Mouse (Mus musculus) monocyte, adult 5-6 weeks (primary cell): ENCODE data around the gene Rims4. TPM values are rescaled to one million over a fixed set of nuclear protein-coding genes. Genes with fewer than 3 reads are reported as not detected.
A peak's percentile ranks its signal among the peaks of the same experiment; 100 is the strongest.

Experiments used
- ATAC-seq: fragments of 153-309, 156-312 bp; replicated peaks from 2 replicates; pipeline ENCODE4 v1.8.0; 2017; ENCODE audit warnings: mild to moderate bottlenecking; ENCODE audit not compliant: low TSS enrichment, insufficient number of reproducible peaks, severe bottlenecking, poor library complexity, low FRiP score
- total RNA-seq: library from RNA; stranded (forward); fragments of 200-1000, 200-491, 200-594 nt; gene quantifications from 3 replicates; pipeline ENCODE4 v1.2.3, GENCODE M21; 2017

Gene Rims4
- total RNA-seq, 1 experiment from 2014 or later: not detected

DNA sequence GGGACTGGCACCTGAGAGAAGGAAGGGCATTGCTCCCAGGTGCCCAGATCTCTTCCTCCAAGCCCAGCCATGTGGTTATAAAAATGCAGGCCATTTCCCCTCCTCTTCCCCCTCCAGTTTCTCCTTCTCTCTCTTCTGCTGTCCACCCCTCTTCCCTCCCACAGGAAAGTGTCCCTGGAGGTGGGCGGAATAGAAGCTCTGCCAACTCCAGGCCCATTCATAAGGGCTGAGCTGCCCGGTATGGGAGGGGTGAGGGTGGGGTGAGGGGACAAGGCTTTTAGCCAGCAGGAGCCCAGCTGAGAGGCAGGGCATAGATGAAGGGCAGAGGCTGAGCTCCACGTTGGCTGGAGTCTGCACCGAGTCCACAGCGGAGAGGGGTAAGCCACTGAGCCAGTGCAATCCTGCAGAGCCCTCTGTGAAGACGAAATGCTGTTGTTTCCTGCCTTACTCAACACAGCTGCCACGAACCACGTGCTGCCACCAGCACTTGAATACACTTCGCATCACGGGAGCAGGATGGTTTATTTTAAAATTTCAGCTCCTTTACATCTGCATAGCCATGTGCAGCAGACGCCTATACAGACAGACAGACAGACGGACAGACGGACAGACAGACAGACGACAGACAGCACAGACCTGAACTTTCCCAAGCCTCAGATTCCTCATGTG is 41.5 kb downstream of the Rims4 start:
- no peak for ATAC-seq

DNA sequence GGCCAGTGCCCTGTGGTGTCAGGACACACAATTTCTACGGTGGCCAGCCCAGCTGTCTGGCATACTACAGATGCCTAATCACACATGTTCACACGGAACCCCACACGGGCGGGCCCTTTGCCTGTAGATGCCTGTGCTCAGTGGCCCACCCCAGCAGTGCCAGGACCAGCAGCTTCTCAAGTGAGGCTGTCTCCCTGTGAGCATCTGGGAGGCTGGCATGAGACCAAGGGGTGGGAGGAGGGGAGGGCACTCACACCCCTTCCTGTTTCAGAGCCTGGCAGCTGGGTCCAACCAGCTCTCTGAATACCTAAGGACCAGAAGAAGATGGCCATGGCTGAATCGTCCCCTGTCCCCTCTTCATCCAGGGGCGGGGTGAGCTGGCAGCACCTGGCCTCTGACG is 43.0 kb downstream of the Rims4 start:
- ATAC-seq: no peak

DNA sequence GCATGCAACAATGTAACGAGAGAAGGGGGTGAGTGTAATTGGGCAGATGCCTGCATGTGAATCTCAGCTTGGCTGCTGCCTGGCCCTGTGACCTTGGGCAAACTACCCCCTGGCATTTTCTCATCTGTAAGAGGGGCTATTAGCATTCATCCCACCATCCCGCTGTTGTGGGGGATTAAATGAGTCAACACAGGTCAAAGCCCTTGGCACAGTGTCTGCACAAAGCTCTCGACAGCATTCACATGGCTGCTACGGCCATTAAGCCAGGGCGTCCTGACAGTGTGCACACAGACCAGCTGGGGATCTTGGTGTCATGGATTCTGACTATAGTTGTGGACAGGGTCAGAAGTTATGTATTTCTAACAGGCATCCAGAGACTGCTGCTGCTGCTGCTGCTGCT is 43.6 kb downstream of the Rims4 start:
- no peak for ATAC-seq

DNA sequence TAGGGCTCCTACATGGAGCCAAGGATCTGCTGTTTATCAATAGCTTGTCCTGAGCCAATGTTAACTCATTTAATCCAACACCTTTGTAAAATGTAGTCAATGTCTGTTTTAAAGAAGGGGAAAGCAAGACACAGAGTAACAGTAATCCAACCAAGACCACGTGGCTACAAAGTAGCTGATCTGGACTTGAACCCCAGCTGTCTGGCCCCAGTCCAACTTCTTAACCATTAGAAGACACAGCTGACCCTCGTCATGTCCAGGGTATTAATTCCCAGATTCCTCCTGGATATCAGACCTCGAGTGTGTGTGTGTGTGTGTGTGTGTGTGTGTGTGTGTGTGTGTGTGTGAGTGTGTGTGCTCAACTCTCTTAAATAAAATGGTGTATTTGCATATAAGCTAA is 46.6 kb downstream of the Rims4 start:
- ATAC-seq: no peak

- no peak for ATAC-seq
Observed at GRCm38 (mm10) chr2:163871266-163871665, 47.2 kb downstream of the Rims4 start.

- ATAC-seq: no peak
Observed at GRCm38 (mm10) chr2:163869783-163870182, 48.7 kb downstream of the Rims4 start.

DNA sequence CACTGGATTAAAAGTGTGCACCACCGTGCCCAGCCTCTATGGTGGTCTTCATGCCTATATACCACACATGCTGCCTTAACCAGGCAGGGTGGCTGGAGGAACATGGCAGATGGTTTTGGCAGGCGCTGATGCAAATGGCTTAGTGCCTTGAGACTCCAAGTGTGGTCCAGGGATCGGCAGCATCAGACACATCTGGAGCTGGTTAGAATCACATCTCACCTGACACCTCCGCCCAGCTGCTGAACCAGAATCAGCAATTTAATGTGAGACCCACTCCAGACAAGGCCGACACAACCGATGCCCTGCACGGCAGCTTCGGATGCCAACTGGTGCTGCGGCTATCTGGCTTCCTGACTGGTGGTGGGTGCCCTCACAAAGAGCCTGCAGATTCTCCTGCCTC is 52.4 kb downstream of the Rims4 start:
- no peak for ATAC-seq

DNA sequence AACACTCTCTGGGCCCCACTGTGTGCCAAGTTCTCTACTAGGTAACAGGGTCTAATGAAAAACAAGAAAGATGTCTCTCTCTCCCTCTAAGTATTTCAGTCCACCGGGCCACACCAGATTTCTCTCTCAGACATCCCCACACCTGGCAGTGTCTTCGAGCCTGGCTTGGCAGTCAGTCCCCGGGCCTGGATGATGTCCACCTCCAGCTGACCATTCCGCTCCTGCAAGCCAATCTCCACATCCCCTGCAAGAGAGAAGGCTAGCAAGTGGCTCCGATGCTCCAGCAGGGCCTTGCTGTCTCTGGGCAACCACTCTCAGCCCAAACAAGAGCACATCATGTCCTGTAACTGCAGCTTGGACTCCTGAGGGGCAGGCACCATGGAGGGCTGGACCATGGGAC is 53.2 kb downstream of the Rims4 start:
- no peak for ATAC-seq

GRCm38 (mm10) chr2:163858254-163858947 is 60.1 kb downstream of the Rims4 start:
- ATAC-seq: no peak

- ATAC-seq: peak; percentile 53; the same call in 1 of the 2 replicates
Observed at GRCm38 (mm10) chr2:163857233-163857632, 61.2 kb downstream of the Rims4 start.

GRCm38 (mm10) chr2:163853461-163853901 is 65.0 kb downstream of the Rims4 start, which contains the start of gene Kcnk15:
Gene Kcnk15 (plus strand): TSS chr2:163853651.
- ATAC-seq: no peak

- no peak for ATAC-seq
Observed at GRCm38 (mm10) chr2:163842043-163842442, 76.4 kb downstream of the Rims4 start.

DNA sequence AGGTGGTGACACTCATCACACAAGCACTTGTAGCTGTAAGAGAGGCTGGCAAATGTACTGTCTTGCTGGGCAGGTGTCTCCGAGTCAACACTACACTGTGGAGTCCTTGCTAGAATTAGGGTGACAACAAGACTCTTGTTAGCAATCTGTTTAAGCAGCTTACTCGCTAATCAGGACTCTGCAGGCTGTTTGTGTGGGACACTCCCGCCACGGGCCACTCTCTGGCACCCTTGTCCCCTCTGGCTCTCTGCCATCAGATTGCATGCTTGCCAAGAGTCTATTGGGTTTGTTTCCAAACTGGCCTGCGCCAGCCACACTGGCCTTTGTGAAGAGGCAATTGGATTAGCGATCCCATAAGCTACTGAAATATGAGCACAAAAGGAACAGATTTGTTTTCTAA is 79.0 kb downstream of the Rims4 start:
- ATAC-seq: no peak

- peak; percentile 99 for ATAC-seq
Observed at GRCm38 (mm10) chr2:163838043-163838442, 80.4 kb downstream of the Rims4 start.

GRCm38 (mm10) chr2:163831163-163831562 is 87.3 kb downstream of the Rims4 start:
- ATAC-seq: no peak

DNA sequence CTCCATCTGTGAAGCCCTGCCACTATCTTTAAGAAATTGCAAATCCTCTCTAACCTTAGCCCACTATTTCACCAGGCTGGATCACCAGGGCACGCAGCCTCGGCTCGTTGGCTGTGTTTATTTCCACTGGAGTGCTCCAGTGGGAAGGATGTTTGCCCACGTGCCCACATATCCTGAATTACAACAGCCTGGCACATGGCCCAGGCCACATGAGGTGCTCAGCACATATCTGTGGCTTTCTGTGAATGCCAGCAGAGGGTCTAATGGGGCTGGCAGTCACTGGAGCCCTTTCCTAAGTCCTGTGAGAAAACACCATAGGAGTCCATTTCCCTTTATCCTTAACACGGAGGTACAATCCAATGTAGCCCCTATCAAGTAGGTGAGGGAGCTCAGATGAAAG is 92.0 kb downstream of the Rims4 start:
- no peak for ATAC-seq

DNA sequence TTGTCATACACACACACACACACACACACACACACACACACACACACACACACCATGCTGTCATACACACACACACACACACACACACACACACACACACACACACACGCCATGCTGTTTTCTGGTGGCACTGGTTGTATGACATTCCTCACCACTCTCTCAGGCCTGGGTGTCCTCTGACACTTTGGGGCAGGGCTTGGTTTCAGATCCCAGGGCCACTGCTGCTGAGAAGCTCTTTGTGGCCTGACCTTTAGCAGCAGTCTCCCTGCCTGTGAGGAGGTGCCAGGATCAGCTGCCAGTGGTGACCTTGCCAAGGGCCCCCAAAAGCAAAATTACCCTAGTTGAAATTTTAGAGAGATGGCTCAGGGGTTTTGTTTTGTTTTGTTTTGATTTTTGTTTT is 92.6 kb downstream of the Rims4 start:
- ATAC-seq: no peak

GRCm38 (mm10) chr2:163823771-163824170 is 94.7 kb downstream of the Rims4 start:
- no peak for ATAC-seq

DNA sequence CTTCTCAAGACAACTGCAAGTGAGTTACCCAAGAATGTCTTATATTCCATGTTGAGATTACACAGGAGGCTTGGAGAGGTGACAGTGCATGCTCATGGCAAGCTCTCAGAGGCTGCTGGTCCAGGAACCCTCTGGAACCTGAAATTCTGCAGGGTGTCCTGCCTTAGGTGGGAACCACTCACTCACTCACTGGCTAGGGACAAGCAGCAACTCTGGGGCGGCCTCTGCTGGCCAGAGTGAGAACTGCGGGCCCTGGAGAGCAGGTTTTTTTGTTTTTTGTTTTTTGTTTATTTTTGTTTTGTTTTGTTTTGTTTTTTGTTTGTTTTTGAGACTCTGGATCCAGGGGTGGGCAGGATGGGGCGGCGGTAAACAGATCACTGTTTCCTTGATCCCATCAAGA is 95.2 kb downstream of the Rims4 start:
- no peak for ATAC-seq

DNA sequence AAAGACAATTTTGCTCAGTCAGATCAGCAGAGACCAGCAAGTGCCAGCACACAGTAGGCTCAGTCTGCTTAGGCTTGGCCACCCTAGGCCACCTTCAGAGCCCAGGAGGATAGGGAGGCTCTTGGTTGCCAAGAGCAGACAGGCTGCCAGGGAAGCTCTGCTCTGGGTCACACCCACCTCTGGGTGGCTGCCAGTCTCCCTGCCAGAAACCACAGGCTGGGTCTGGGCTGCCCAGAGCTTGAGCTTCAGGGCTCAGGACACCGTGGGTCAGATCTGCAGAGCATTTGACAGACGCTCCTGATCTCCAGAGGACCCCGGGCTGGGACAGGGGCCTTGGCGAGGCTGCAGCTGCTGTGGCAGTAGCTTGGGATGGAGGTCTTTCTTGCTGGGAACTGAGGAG is 97.9 kb downstream of the Rims4 start, which contains the start of gene Ccn5:
Gene Ccn5, plus strand, starts transcription at position 255 of the 400 bp plus-strand sequence.
- no peak for ATAC-seq
